Mouse (Mus musculus) G1E (cell line): ENCODE results near the gene Lbr.

Experiments used
- CTCF ChIP-seq: IDR thresholded peaks from 2 replicates; pipeline ENCODE4 v1.5.1; 2012; ENCODE audit warnings: low read depth, low read length, inconsistent platforms, mixed read lengths
- GATA1 ChIP-seq: IDR thresholded peaks from 2 replicates; pipeline ENCODE4 v1.6.1; 2012; ENCODE audit warnings: borderline replicate concordance, low read length, inconsistent platforms, mixed read lengths
- GATA2 ChIP-seq: IDR thresholded peaks from 2 replicates; pipeline ENCODE4 v1.6.1; 2012; ENCODE audit warnings: low read depth, low read length, inconsistent platforms, borderline replicate concordance

DNA sequence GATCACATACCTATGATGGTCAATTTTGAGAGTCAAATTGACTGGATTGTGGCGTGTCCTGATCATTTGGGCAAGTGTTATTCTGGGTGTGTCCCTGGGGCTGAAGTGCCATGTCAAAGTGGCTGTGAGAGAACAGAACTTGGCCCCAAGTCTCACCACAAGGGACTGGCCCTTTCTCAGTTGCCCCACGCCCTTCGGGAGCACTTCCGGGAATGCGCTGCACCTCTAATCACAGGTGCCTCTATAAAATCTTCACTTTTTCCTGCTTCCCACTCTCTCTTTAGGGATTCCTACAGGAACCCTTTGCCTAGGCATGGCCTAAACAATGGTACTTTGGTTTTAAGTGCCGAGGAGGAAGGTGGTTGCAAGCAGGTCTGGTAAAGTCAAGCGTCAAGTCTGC is 46.8 kb upstream of the Lbr start:
- TF ChIP-seq CTCF (no peak), GATA1 (no peak), GATA2 (no peak)
